Mouse (Mus musculus): ENCODE data around the gene Tob2. TPM values are rescaled to one million over a fixed set of nuclear protein-coding genes. Genes with fewer than 3 reads are reported as not detected.
A peak's percentile ranks its signal among the peaks of the same experiment; 100 is the strongest.

The Tob2 gene
- polyA plus RNA-seq, 1 experiment from 2014 or later = 11.1 TPM

DNA sequence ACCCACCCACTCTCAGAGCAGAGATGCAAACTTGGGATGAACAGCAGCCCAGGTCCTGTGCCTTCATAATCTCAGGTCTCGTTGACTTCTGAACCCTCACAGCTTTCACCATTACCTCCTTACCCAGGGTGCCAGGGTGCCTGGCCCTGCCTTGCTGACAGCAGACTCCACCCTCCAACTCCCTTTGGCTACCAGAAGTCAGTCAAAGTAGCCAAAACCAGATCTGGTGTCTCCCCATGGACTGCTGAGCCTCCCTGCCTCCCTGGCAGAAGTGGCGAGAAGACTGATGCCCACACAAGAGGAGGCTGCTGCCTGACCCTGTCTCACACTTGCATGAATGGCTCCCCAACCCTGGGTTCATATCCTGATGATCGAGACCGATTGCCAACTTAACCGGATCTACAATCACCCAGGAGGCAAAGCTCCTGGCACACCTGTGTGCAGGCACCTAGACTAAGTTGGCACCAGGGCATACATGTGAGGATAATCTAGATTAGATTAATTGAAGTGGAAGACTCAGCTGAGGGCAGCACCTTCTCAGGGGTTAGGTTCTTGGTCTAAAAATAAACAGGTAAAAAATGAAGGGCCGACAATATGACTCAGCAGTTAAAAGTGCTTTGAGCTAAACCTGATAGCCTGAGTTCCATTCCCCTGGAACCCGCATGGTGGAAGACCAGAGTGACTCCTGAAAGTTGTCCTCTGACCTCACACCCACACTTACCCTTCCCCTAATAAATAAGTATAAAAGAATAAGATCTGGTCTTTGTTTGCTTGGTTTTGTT, 30.0 kb downstream of the Tob2 start:
- no peak overlapping the region for H3K27ac ChIP-seq (ENCODE audit: low read depth, low read length)
- peaks cover 42% of the 10 kb centered on the region for H3K36me3 ChIP-seq (ENCODE audit: control insufficient read depth, insufficient read depth, low read length)
- H3K4me2 ChIP-seq (ENCODE audit: low read length) = no peak overlapping the region
- 88% methylated on average over 7 of the region's 7 CpGs for WGBS
- H3K4me1 ChIP-seq (ENCODE audit: control insufficient read depth, insufficient read depth, low read length) = no peaks in the 10 kb centered on the region
- H3K9me3 ChIP-seq (replicated peaks; ENCODE audit: control insufficient read depth, low read length) = no peaks in the 10 kb centered on the region
- DNase-seq (ENCODE audit: low spot score) = no peak
- H3K9ac ChIP-seq (ENCODE audit: low read length) = no peak overlapping the region
- H3K4me3 ChIP-seq (ENCODE audit: low read depth, low read length) = no peak overlapping the region
- H3K27me3 ChIP-seq (replicated peaks; ENCODE audit: control insufficient read depth, insufficient read depth, low read length) = no peaks in the 10 kb centered on the region
- no peak for ATAC-seq

- DNase-seq (ENCODE audit: low spot score) = no peak
- ATAC-seq = no peak
- H3K4me2 ChIP-seq (ENCODE audit: low read length) = no peak overlapping the region
- peaks cover 75% of the 10 kb centered on the region for H3K36me3 ChIP-seq (ENCODE audit: control insufficient read depth, insufficient read depth, low read length)
- H3K4me3 ChIP-seq (ENCODE audit: low read depth, low read length) = no peak overlapping the region
- WGBS = 90% methylated on average over 3 of the region's 3 CpGs
- no peaks in the 10 kb centered on the region for H3K27me3 ChIP-seq (replicated peaks; ENCODE audit: control insufficient read depth, insufficient read depth, low read length)
- H3K27ac ChIP-seq (ENCODE audit: low read depth, low read length) = no peak overlapping the region
- no peaks in the 10 kb centered on the region for H3K9me3 ChIP-seq (replicated peaks; ENCODE audit: control insufficient read depth, low read length)
- H3K4me1 ChIP-seq (ENCODE audit: control insufficient read depth, insufficient read depth, low read length) = no peaks in the 10 kb centered on the region
- no peak overlapping the region for H3K9ac ChIP-seq (ENCODE audit: low read length)
Observed at GRCm38 (mm10) chr15:81824832-81825231, 33.8 kb downstream of the Tob2 start.

GRCm38 (mm10) chr15:81822631-81823030, 36.0 kb downstream of the Tob2 start:
- DNase-seq (ENCODE audit: low spot score) = no peak

DNA sequence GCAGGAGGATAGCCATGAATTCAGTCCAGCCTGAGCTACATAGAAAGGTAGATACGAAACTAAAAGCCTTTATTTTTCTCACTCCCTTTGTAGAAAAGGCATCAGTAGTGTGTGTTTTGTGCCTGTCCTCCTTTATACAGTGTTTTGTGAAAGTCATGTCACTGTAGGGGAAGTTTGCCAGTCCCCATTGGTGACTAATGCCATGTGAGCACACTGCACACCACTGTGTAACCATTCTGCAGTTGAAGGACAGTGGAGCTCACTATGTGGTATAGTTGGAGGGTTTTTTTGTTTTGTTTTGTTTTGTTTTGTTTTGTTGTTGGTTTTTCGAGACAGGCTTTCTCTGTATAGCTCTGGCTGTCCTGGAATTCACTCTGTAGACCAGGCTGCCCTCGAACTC, 40.2 kb downstream of the Tob2 start:
- Histone ChIP-seq H3K27ac (ENCODE audit: low read depth, low read length) (no peak overlapping the region), H3K36me3 (ENCODE audit: control insufficient read depth, insufficient read depth, low read length) (peaks cover 79% of the 10 kb centered on the region), H3K9ac (ENCODE audit: low read length) (no peak overlapping the region), H3K27me3 (replicated peaks; ENCODE audit: control insufficient read depth, insufficient read depth, low read length) (no peaks in the 10 kb centered on the region), H3K4me2 (ENCODE audit: low read length) (no peak overlapping the region), H3K4me1 (ENCODE audit: control insufficient read depth, insufficient read depth, low read length) (peaks cover under 1% of the 10 kb centered on the region; the same call in 1 of the 2 replicates), H3K4me3 (ENCODE audit: low read depth, low read length) (no peak overlapping the region), H3K9me3 (replicated peaks; ENCODE audit: control insufficient read depth, low read length) (no peaks in the 10 kb centered on the region)
- WGBS = 93% methylated on average over 3 of the region's 3 CpGs
- ATAC-seq = no peak
- DNase-seq (ENCODE audit: low spot score) = no peak

More at GRCm38 (mm10) chr15:81822631-81823030, 36.0 kb downstream of the Tob2 start:
- no peaks in the 10 kb centered on the region for H3K9me3 ChIP-seq (replicated peaks; ENCODE audit: control insufficient read depth, low read length)
- H3K27me3 ChIP-seq (replicated peaks; ENCODE audit: control insufficient read depth, insufficient read depth, low read length) = no peaks in the 10 kb centered on the region
- peaks cover 85% of the 10 kb centered on the region for H3K36me3 ChIP-seq (ENCODE audit: control insufficient read depth, insufficient read depth, low read length)
- H3K4me1 ChIP-seq (ENCODE audit: control insufficient read depth, insufficient read depth, low read length) = no peaks in the 10 kb centered on the region
- H3K27ac ChIP-seq (ENCODE audit: low read depth, low read length) = no peak overlapping the region
- no peak overlapping the region for H3K4me3 ChIP-seq (ENCODE audit: low read depth, low read length)
- no peak overlapping the region for H3K9ac ChIP-seq (ENCODE audit: low read length)
- ATAC-seq = no peak
- H3K4me2 ChIP-seq (ENCODE audit: low read length) = no peak overlapping the region
- WGBS = 87% methylated on average over 3 of the region's 3 CpGs

GRCm38 (mm10) chr15:81814716-81815370, 43.8 kb downstream of the Tob2 start:
- Histone ChIP-seq H3K4me1 (ENCODE audit: control insufficient read depth, insufficient read depth, low read length) (peaks cover 22% of the 10 kb centered on the region), H3K9me3 (replicated peaks; ENCODE audit: control insufficient read depth, low read length) (no peaks in the 10 kb centered on the region), H3K4me3 (ENCODE audit: low read depth, low read length) (no peak overlapping the region), H3K27ac (ENCODE audit: low read depth, low read length) (no peak overlapping the region), H3K4me2 (ENCODE audit: low read length) (no peak overlapping the region), H3K36me3 (ENCODE audit: control insufficient read depth, insufficient read depth, low read length) (peaks cover 48% of the 10 kb centered on the region), H3K27me3 (replicated peaks; ENCODE audit: control insufficient read depth, insufficient read depth, low read length) (no peaks in the 10 kb centered on the region), H3K9ac (ENCODE audit: low read length) (no peak overlapping the region)
- no peak for ATAC-seq
- DNase-seq (ENCODE audit: low spot score) = no peak
- WGBS = 83% methylated on average over 12 of the region's 12 CpGs

- Histone ChIP-seq H3K4me1 (ENCODE audit: control insufficient read depth, insufficient read depth, low read length) (peaks cover 28% of the 10 kb centered on the region), H3K9me3 (replicated peaks; ENCODE audit: control insufficient read depth, low read length) (no peaks in the 10 kb centered on the region), H3K4me3 (ENCODE audit: low read depth, low read length) (no peak overlapping the region), H3K9ac (ENCODE audit: low read length) (no peak overlapping the region), H3K4me2 (ENCODE audit: low read length) (no peak overlapping the region), H3K27me3 (replicated peaks; ENCODE audit: control insufficient read depth, insufficient read depth, low read length) (no peaks in the 10 kb centered on the region), H3K36me3 (ENCODE audit: control insufficient read depth, insufficient read depth, low read length) (peaks cover 45% of the 10 kb centered on the region), H3K27ac (ENCODE audit: low read depth, low read length) (no peak overlapping the region)
- DNase-seq (ENCODE audit: low spot score) (no peak), ATAC-seq (no peak)
- WGBS = 51% methylated on average over 5 of the region's 5 CpGs
Observed at GRCm38 (mm10) chr15:81813986-81814705, 44.5 kb downstream of the Tob2 start.

GRCm38 (mm10) chr15:81812696-81813631, 45.6 kb downstream of the Tob2 start:
- DNase-seq (ENCODE audit: low spot score) = no peak
- peaks cover 28% of the 10 kb centered on the region for H3K4me1 ChIP-seq (ENCODE audit: control insufficient read depth, insufficient read depth, low read length)

DNA sequence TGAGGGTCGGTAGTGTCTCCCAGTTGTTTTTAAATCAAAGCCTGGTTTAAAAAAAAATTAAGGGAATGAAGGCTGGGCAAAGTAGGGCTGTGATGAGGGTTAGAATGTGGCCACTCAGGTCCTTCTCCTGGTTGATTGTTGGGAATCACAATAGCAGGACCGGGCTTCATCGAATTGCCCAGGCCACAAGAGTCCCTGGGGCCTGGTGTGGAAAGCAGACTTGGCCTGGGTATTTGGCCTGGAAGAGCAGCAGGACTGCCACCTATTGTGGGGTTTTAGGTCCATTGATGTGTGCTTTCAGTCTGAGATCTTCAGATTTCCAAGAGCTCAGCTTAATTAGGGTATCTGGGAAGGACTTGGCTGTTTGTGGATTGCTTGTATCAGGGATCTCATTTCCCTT, 46.3 kb downstream of the Tob2 start:
- peaks cover 28% of the 10 kb centered on the region for H3K4me1 ChIP-seq (ENCODE audit: control insufficient read depth, insufficient read depth, low read length)
- WGBS = 15% methylated on average over 3 of the region's 3 CpGs
- no peaks in the 10 kb centered on the region for H3K27me3 ChIP-seq (replicated peaks; ENCODE audit: control insufficient read depth, insufficient read depth, low read length)
- H3K4me3 ChIP-seq (ENCODE audit: low read depth, low read length) = peak overlapping the region; percentile 67
- no peak overlapping the region for H3K27ac ChIP-seq (ENCODE audit: low read depth, low read length)
- H3K9ac ChIP-seq (ENCODE audit: low read length) = peak overlapping the region; percentile 82
- peaks cover 28% of the 10 kb centered on the region for H3K36me3 ChIP-seq (ENCODE audit: control insufficient read depth, insufficient read depth, low read length)
- ATAC-seq (no peak), DNase-seq (ENCODE audit: low spot score) (no peak)
- H3K4me2 ChIP-seq (ENCODE audit: low read length) = peak overlapping the region; percentile 87
- H3K9me3 ChIP-seq (replicated peaks; ENCODE audit: control insufficient read depth, low read length) = no peaks in the 10 kb centered on the region

More at GRCm38 (mm10) chr15:81812696-81813631, 45.6 kb downstream of the Tob2 start:
- H3K36me3 ChIP-seq (ENCODE audit: control insufficient read depth, insufficient read depth, low read length) = peaks cover 34% of the 10 kb centered on the region
- H3K9ac ChIP-seq (ENCODE audit: low read length) = peak overlapping the region; percentile 82; the same call in 1 of the 2 replicates
- H3K27ac ChIP-seq (ENCODE audit: low read depth, low read length) = no peak overlapping the region
- peak overlapping the region; percentile 87 for H3K4me2 ChIP-seq (ENCODE audit: low read length)
- H3K9me3 ChIP-seq (replicated peaks; ENCODE audit: control insufficient read depth, low read length) = no peaks in the 10 kb centered on the region
- H3K4me3 ChIP-seq (ENCODE audit: low read depth, low read length) = peak overlapping the region; percentile 67; the same call in 1 of the 2 replicates
- WGBS = 76% methylated on average over 7 of the region's 7 CpGs
- H3K27me3 ChIP-seq (replicated peaks; ENCODE audit: control insufficient read depth, insufficient read depth, low read length) = no peaks in the 10 kb centered on the region
- ATAC-seq = no peak
